Mouse (Mus musculus): ENCODE measurements around the gene Uggt2. TPM values are rescaled to one million over a fixed set of nuclear protein-coding genes. Genes with fewer than 3 reads are reported as not detected.

The Uggt2 gene
- total and polyA plus RNA-seq, 2 experiments from 2014 or later = 12.6 to 31.0 TPM

- Histone ChIP-seq H3K4me1 (ENCODE audit: insufficient read depth, low read length) (no peaks in the 10 kb centered on the region), H3K27me3 (ENCODE audit: insufficient read depth, low read length) (no peaks in the 10 kb centered on the region), H3K4me2 (ENCODE audit: low read depth, low read length, poor library complexity, severe bottlenecking) (no peak overlapping the region), H3K9ac (replicated peaks; ENCODE audit: low read length, poor library complexity, severe bottlenecking) (no peak overlapping the region), H3K9me3 (ENCODE audit: low read length) (no peaks in the 10 kb centered on the region), H3K4me3 (ENCODE audit: low read depth, low read length) (no peak overlapping the region), H3K36me3 (ENCODE audit: insufficient read depth, low read length) (peaks cover 21% of the 10 kb centered on the region), H3K27ac (ENCODE audit: low read depth, low read length) (no peak overlapping the region)
- ATAC-seq (ENCODE audit: low FRiP score) (no peak), DNase-seq (ENCODE audit: low spot score) (no peak)
- TF ChIP-seq CTCF (IDR thresholded peaks at IDR 0.05) = no peak
- WGBS = 96% methylated on average over 4 of the region's 4 CpGs
These were observed 133.8 kb downstream of the Uggt2 start for GRCm38 (mm10) chr14:118965356-118966000.

GRCm38 (mm10) chr14:118958010-118958409 is 141.2 kb downstream of the Uggt2 start:
- Histone ChIP-seq H3K27me3 (ENCODE audit: insufficient read depth, low read length) (no peaks in the 10 kb centered on the region), H3K36me3 (ENCODE audit: insufficient read depth, low read length) (peaks cover 21% of the 10 kb centered on the region), H3K9ac (replicated peaks; ENCODE audit: low read length, poor library complexity, severe bottlenecking) (no peak overlapping the region), H3K4me3 (ENCODE audit: low read depth, low read length) (no peak overlapping the region), H3K4me2 (ENCODE audit: low read depth, low read length, poor library complexity, severe bottlenecking) (no peak overlapping the region), H3K9me3 (ENCODE audit: low read length) (no peaks in the 10 kb centered on the region), H3K27ac (ENCODE audit: low read depth, low read length) (no peak overlapping the region), H3K4me1 (ENCODE audit: insufficient read depth, low read length) (no peaks in the 10 kb centered on the region)
- 86% methylated on average over 3 of the region's 3 CpGs for WGBS
- ATAC-seq (ENCODE audit: low FRiP score) (no peak), DNase-seq (ENCODE audit: low spot score) (no peak)
- no peak for TF ChIP-seq CTCF (IDR thresholded peaks at IDR 0.05)

- H3K9ac ChIP-seq (replicated peaks; ENCODE audit: low read length, poor library complexity, severe bottlenecking) = no peak overlapping the region
- no peaks in the 10 kb centered on the region for H3K9me3 ChIP-seq (ENCODE audit: low read length)
- no peak overlapping the region for H3K4me3 ChIP-seq (ENCODE audit: low read depth, low read length)
- WGBS = 94% methylated on average over 9 of the region's 9 CpGs
- ATAC-seq (ENCODE audit: low FRiP score) (no peak), DNase-seq (ENCODE audit: low spot score) (no peak)
- H3K36me3 ChIP-seq (ENCODE audit: insufficient read depth, low read length) = no peaks in the 10 kb centered on the region
- H3K4me2 ChIP-seq (ENCODE audit: low read depth, low read length, poor library complexity, severe bottlenecking) = no peak overlapping the region
- H3K4me1 ChIP-seq (ENCODE audit: insufficient read depth, low read length) = no peaks in the 10 kb centered on the region
- H3K27me3 ChIP-seq (ENCODE audit: insufficient read depth, low read length) = no peaks in the 10 kb centered on the region
- TF ChIP-seq CTCF (IDR thresholded peaks at IDR 0.05) = no peak
- H3K27ac ChIP-seq (ENCODE audit: low read depth, low read length) = no peak overlapping the region
These were observed 147.2 kb downstream of the Uggt2 start for GRCm38 (mm10) chr14:118951912-118952583.

GRCm38 (mm10) chr14:118948841-118949240 is 150.4 kb downstream of the Uggt2 start:
- Histone ChIP-seq H3K4me1 (ENCODE audit: insufficient read depth, low read length) (no peaks in the 10 kb centered on the region), H3K27ac (ENCODE audit: low read depth, low read length) (no peak overlapping the region), H3K4me3 (ENCODE audit: low read depth, low read length) (no peak overlapping the region), H3K9me3 (ENCODE audit: low read length) (no peaks in the 10 kb centered on the region), H3K4me2 (ENCODE audit: low read depth, low read length, poor library complexity, severe bottlenecking) (no peak overlapping the region), H3K27me3 (ENCODE audit: insufficient read depth, low read length) (no peaks in the 10 kb centered on the region), H3K36me3 (ENCODE audit: insufficient read depth, low read length) (no peaks in the 10 kb centered on the region), H3K9ac (replicated peaks; ENCODE audit: low read length, poor library complexity, severe bottlenecking) (no peak overlapping the region)
- TF ChIP-seq CTCF (IDR thresholded peaks at IDR 0.05) = no peak
- DNase-seq (ENCODE audit: low spot score) (no peak), ATAC-seq (ENCODE audit: low FRiP score) (no peak)
- 92% methylated on average over 1 of the region's 1 CpGs for WGBS

- Histone ChIP-seq H3K9me3 (ENCODE audit: low read length) (no peaks in the 10 kb centered on the region), H3K27me3 (ENCODE audit: insufficient read depth, low read length) (no peaks in the 10 kb centered on the region), H3K27ac (ENCODE audit: low read depth, low read length) (no peak overlapping the region), H3K36me3 (ENCODE audit: insufficient read depth, low read length) (no peaks in the 10 kb centered on the region), H3K4me2 (ENCODE audit: low read depth, low read length, poor library complexity, severe bottlenecking) (no peak overlapping the region), H3K4me1 (ENCODE audit: insufficient read depth, low read length) (no peaks in the 10 kb centered on the region), H3K4me3 (ENCODE audit: low read depth, low read length) (no peak overlapping the region), H3K9ac (replicated peaks; ENCODE audit: low read length, poor library complexity, severe bottlenecking) (no peak overlapping the region)
- TF ChIP-seq CTCF (IDR thresholded peaks at IDR 0.05) = no peak
- ATAC-seq (ENCODE audit: low FRiP score) (no peak), DNase-seq (ENCODE audit: low spot score) (no peak)
- WGBS = 87% methylated on average over 2 of the region's 2 CpGs
These were observed 154.5 kb downstream of the Uggt2 start for GRCm38 (mm10) chr14:118944702-118945101.

GRCm38 (mm10) chr14:118942076-118942475 is 157.2 kb downstream of the Uggt2 start:
- Histone ChIP-seq H3K27ac (ENCODE audit: low read depth, low read length) (no peak overlapping the region), H3K9me3 (ENCODE audit: low read length) (no peaks in the 10 kb centered on the region), H3K36me3 (ENCODE audit: insufficient read depth, low read length) (no peaks in the 10 kb centered on the region), H3K4me1 (ENCODE audit: insufficient read depth, low read length) (0 out of 2 replicates have a peak, but pooled peaks cover 3% of the 10 kb centered on the region), H3K9ac (replicated peaks; ENCODE audit: low read length, poor library complexity, severe bottlenecking) (no peak overlapping the region), H3K4me2 (ENCODE audit: low read depth, low read length, poor library complexity, severe bottlenecking) (no peak overlapping the region), H3K27me3 (ENCODE audit: insufficient read depth, low read length) (no peaks in the 10 kb centered on the region), H3K4me3 (ENCODE audit: low read depth, low read length) (no peak overlapping the region)
- WGBS = 35% methylated on average over 12 of the region's 12 CpGs
- ATAC-seq (ENCODE audit: low FRiP score) = no peak
- no peak for TF ChIP-seq CTCF (IDR thresholded peaks at IDR 0.05)
- no peak for DNase-seq (ENCODE audit: low spot score)
